Mouse (Mus musculus) adrenal gland (tissue): ENCODE measurements at regions not wholly inside any gene's neighbourhood (a gene's known extent, or its start where the extent isn't known, plus 50 kb on each side); places are given as distances from the start of the nearest gene placed in this dataset.

Experiments used
- intact Hi-C: fragments of 180-260 bp; cut with DNase I; formaldehyde crosslinking; loops from one replicate; pipeline ENCODE4 v1.15.1; 2025

DNA sequence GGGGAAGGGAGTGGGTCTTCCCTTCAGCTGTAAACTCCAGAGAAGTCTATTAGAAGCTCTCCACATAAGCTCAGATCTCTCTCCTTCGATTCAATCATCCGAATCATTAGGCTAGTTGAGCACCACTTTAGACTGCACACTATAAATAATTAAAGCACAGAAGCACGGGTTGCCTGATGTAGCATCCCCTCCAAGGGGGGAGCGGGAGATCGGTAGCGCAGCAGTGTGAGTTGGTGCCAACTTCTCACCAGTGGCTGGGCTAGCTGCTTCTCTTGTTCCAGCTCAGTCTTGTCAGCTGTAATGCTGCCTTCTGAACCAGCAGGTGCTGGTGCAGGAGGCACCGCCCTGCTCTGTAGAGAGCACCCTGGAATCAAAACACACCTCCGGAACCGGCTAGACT, 78.6 kb downstream of the A830031A19Rik start:
- intact Hi-C loops: no loop called here

DNA sequence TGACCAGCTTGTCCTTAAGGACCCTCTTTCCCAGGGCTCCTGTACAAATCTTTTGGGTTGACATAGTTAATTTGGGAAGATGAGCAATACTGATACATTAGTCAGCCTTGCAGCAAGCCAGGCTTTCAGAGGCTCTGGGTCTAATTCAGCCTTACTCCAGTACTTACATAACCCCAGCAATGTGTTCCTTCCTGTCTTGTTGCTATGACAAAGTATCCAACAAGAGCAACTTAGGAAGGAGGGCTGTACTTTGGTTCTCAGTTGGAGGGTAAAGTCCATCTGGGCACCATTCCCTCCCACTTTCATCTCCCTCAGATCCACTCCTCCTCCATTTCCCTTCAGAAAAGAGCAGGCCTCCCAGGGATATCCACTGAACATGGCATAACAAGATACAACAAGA, 80.7 kb downstream of the A830031A19Rik start:
- intact Hi-C loops: no loop called here

DNA sequence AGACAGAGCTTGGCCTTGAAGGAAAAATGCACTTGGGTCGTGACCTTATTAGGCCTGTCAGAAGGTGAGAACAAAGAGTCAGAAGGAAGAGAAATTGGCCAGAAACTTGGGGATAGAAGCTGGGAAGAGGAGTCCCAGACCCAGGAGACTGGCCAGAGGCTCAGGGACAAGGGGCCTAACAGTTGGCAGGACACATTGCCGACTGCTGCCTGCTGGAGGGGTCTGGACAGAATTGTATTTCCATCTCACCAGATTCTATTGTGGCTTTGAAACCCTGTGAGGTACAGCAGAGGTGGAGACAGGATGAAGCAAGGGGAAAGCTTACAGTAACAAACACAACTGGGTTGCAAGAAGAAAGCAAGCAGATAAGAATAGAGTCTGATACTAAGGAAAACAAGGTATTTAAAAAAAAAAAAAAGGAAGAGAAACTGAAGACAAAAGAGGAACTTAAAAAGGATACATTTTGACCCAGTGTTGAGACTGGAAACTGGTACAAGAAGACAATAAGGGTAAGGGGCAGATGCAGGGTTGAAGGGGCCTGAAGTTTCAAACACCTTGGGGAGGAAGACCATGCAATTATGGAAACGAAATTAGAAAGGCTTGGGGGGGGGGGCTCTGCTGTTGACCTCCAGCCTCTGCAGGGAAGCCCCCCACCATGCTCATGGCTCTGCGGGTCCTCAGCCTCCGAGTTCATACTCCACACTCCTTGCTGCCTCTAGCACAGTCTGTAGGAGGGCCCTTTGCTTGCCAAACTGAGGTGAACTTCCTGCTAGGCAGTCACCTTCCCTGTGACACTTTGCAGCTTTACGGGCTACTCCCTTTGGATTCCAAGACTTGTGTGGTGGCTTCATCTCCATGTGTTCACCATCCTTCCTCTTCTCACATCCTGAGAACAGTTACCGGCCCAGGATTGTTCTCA, 87.1 kb downstream of the A830031A19Rik start:
- intact Hi-C loops: no loop called here

DNA sequence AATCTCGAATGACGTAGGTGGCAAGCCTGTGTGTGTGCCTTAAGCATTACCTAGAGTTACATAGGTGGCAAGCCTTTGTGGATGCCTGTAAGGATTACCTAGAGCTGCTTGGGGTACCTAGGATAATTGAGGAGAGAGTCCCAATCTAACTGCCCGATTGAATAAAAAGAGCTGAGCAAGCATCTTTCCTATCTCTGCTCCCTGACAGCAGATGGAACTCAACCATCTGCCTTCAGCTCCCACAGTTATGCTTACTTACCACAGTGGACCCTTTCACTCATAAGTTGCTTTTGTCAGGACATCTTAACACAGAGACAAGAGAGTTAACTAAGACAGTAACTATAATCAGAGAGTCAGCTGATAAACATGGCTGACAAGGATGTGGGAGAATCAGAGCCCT, 89.6 kb downstream of the A830031A19Rik start:
- intact Hi-C loops: no loop called here

DNA sequence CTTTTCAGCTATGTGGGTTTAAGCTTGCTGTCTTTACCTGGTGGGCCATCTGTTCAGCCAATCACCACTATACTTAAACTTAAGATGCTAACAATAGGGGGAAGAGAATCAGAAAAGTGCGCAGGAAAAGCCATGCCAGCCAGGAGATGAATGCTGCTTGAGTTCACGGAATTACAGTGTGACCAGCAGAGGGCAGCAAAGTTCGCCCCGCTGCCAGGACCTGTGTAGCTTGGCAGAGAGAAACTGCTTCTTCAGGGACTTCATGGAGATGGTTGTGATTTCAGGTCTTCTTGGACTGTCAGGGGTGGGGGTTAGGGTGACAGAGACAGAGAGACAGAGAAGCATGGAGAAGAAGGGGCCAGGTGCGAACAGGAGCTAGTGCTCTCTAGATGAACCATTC, 84.3 kb upstream of the Papolg start:
- intact Hi-C loops: no loop called here

DNA sequence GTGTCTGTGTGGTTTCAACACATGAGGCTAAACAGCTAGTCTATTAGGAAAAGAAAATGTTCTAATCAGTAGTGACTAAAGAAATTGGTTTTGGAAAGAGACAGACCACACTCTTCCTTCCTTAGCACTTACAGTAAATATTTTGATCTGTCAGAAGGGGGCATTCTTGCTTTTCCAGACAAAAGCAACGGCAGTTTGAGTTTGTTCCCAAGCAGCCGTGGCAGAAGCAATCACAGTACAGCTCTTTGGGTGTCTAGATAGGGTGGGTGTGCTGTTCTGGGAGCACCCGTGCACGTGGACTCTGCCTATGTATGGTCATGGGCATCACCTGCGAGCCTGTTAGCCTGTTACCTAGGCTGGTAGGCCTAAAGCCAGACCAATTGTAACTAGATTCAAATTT, 83.2 kb upstream of the Papolg start:
- intact Hi-C loops: no loop called here

DNA sequence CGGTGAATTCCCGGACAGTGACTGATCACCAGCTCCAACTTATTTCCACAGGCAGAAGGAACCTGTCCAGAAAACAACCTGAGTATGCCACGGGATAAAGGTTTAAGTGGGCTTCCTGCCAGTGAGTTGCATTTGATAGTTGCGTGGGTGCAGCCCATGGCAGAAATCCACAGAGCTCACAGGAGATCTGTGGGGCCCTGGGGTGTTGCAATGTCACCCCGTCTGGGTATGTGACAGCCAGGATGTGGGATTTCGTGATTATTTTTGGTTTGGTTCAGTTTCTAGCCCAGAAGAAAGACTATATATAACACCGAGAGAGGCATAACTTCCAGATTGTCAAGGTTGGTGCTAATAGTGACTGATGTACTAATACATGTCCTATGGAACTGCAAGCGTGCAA, 82.0 kb upstream of the Papolg start:
- intact Hi-C loops: no loop called here

DNA sequence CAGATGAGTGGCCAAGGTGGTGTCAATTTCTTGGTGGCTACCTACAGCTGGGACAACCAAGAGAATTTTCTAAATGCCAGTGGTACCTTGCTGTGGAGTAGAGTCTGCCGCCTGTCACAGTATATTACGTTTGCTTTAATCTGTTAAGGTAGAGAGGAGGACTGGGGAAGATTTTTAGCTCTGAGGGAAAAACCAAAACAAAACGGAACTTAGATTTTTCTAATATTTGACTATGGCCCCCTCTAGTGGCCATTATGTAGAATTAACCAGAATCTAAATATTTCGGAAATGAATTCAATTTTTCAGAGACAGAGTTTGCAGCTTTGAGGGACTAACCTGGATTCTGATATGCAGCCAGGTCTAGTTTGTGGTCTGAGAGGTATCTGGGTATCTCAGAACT, 59.3 kb upstream of the Papolg start:
- intact Hi-C loops: loop anchor here (10.0 kb wide), 1 partner anchor 100 kb away; no protein-coding TSS in a partner anchor

DNA sequence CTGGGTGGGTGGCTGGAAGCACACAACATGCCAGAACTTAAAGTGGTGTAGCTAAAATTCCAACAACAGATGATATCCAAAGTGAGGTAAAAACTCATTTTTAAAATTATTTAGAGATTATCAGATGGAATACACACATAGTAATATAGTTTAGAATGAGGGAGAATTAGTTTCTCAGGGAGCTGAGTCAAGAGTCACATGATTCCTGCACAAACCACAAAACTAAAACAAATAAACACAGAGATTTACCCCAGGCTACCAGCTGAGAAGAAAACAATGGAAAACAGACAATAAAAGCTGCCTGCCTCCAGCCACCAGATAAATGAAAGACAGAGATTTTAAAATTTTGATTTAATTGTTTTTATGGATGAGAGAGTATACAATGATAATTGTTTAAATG, 50.9 kb upstream of the Papolg start:
- intact Hi-C loops: no loop called here
